Mouse (Mus musculus) megakaryocyte progenitor cell, adult 5-6 weeks (primary cell): Measurements from ENCODE around the gene Mfsd5. TPM values are rescaled to one million over a fixed set of nuclear protein-coding genes. Genes with fewer than 3 reads are reported as not detected.

Experiments used
- ATAC-seq: replicated peaks from 2 replicates; pipeline ENCODE4 v1.8.0; 2016; ENCODE audit warnings: mild to moderate bottlenecking, moderate TSS enrichment, inconsistent platforms; ENCODE audit not compliant: poor library complexity
- total RNA-seq, 2 experiments: library from RNA; stranded (forward) in 1 of 2; stranded (reverse) in 1 of 2; fragments of 157-497, 149-512 nt in 1 of 2; fragments of 200-1000 nt in 1 of 2; gene quantifications; 2 replicates each; pipeline versions ENCODE4 v1.2.3 to v1.2.4; 2015 to 2017

Gene Mfsd5
- total RNA-seq, 2 experiments from 2014 or later, result 25.5 to 28.2 TPM

GRCm38 (mm10) chr15:102279783-102280520 lies 698 bp downstream of the Mfsd5 start:
- ATAC-seq, result peak; percentile 7; the same call in 1 of the 2 replicates

GRCm38 (mm10) chr15:102280623-102281022 lies 1.4 kb downstream of the Mfsd5 start:
- no peak for ATAC-seq

- ATAC-seq, result no peak
Observed at GRCm38 (mm10) chr15:102282463-102283292, 3.4 kb downstream of the Mfsd5 start.

- no peak for ATAC-seq
Observed at GRCm38 (mm10) chr15:102283648-102284047, 4.4 kb downstream of the Mfsd5 start.

GRCm38 (mm10) chr15:102287395-102287794 lies 8.1 kb downstream of the Mfsd5 start:
- peak; percentile 77; the same call in 1 of the 2 replicates for ATAC-seq

- peak; percentile 100 for ATAC-seq
Observed at GRCm38 (mm10) chr15:102295633-102296367, 16.5 kb downstream of the Mfsd5 start, which contains the start of gene Espl1. Espl1 (plus strand) TSS chr15:102296266.

GRCm38 (mm10) chr15:102296368-102297006 lies 17.2 kb downstream of the Mfsd5 start:
- no peak for ATAC-seq

GRCm38 (mm10) chr15:102302542-102302941 lies 23.3 kb downstream of the Mfsd5 start:
- ATAC-seq, result no peak

GRCm38 (mm10) chr15:102308717-102309116 lies 29.5 kb downstream of the Mfsd5 start:
- ATAC-seq, result no peak

GRCm38 (mm10) chr15:102310074-102310845 lies 31.0 kb downstream of the Mfsd5 start:
- no peak for ATAC-seq

GRCm38 (mm10) chr15:102311489-102311888 lies 32.2 kb downstream of the Mfsd5 start:
- peak; percentile 70 for ATAC-seq

- ATAC-seq, result no peak
Observed at GRCm38 (mm10) chr15:102315292-102315691, 36.0 kb downstream of the Mfsd5 start.

GRCm38 (mm10) chr15:102316263-102316662 lies 37.0 kb downstream of the Mfsd5 start:
- peak; percentile 89 for ATAC-seq

- ATAC-seq, result no peak
Observed at GRCm38 (mm10) chr15:102324654-102325473, 45.6 kb downstream of the Mfsd5 start.

GRCm38 (mm10) chr15:102326022-102326576 lies 46.8 kb downstream of the Mfsd5 start, which contains the start of gene Pfdn5:
Pfdn5 (plus strand) TSS chr15:102326116.
- ATAC-seq, result peak; percentile 100

- no peak for ATAC-seq
Observed at GRCm38 (mm10) chr15:102326892-102327291, 47.6 kb downstream of the Mfsd5 start.
